Mouse (Mus musculus) heart, postnatal 4 days (tissue): ENCODE data around the gene Olfr523. TPM values are rescaled to one million over a fixed set of nuclear protein-coding genes. Genes with fewer than 3 reads are reported as not detected.

Source experiments
- total RNA-seq, 2 experiments: library from RNA; stranded (reverse); gene quantifications; 2 replicates each; pipeline ENCODE4 v1.2.3; 2021

Olfr523 gene
- total RNA-seq, 2 experiments from 2014 or later, result not detected

Other genes starting within 250 kb of the Olfr523 start
- not detected for gene Utf1, start 229.4 kb upstream of the Olfr523 start, total RNA-seq
- gene 6430531B16Rik, start 194.5 kb upstream of the Olfr523 start, total RNA-seq, result not detected
- under 1 TPM; 0.38 to 0.90 TPM for gene Adam8, start 180.7 kb upstream of the Olfr523 start, total RNA-seq
- 10 to 100 TPM; 14.6 to 17.9 TPM for gene Zfp511, start 136.8 kb upstream of the Olfr523 start, total RNA-seq
- 10 to 100 TPM; 45.3 to 45.8 TPM for gene Tubgcp2, start 136.5 kb upstream of the Olfr523 start, total RNA-seq
- gene Msx3, start 124.1 kb upstream of the Olfr523 start, total RNA-seq, result not detected
- gene Caly, start 90.7 kb upstream of the Olfr523 start, total RNA-seq, result under 1 TPM in 1 of 2 experiments, not detected in 1; 0.34 TPM
- not detected for gene Prap1, start 79.8 kb upstream of the Olfr523 start, total RNA-seq
- 100 to 1,000 TPM; 106 to 119 TPM for gene Fuom, start 70.8 kb upstream of the Olfr523 start, total RNA-seq
- gene Paox, start 57.4 kb upstream of the Olfr523 start, total RNA-seq, result 1 to 10 TPM; 4.5 TPM
- gene Echs1, start 56.7 kb upstream of the Olfr523 start, total RNA-seq, result 100 to 1,000 TPM; 190 to 210 TPM
- gene Mtg1, start 35.7 kb upstream of the Olfr523 start, total RNA-seq, result 10 to 100 TPM; 22.3 to 25.6 TPM
- gene Sprn, start 18.3 kb upstream of the Olfr523 start, total RNA-seq, result under 1 TPM; 0.17 to 0.27 TPM
- gene Olfr522, start 8.5 kb upstream of the Olfr523 start, total RNA-seq, result not detected
- not detected for gene Olfr524, start 32.7 kb downstream of the Olfr523 start, total RNA-seq
- under 1 TPM in 1 of 2 experiments, not detected in 1; 0.07 TPM for gene Cd163l1, start 45.0 kb downstream of the Olfr523 start, total RNA-seq
- gene 5830411N06Rik, start 74.1 kb downstream of the Olfr523 start, total RNA-seq, result not detected
- not detected for gene Olfr525, start 147.6 kb downstream of the Olfr523 start, total RNA-seq
- gene Olfr527, start 160.8 kb downstream of the Olfr523 start, total RNA-seq, result not detected
- gene Olfr60, start 188.5 kb downstream of the Olfr523 start, total RNA-seq, result not detected
- not detected for gene Olfr530, start 203.1 kb downstream of the Olfr523 start, total RNA-seq
- not detected for gene Olfr531, start 229.7 kb downstream of the Olfr523 start, total RNA-seq
- not detected for gene Olfr532, start 248.4 kb downstream of the Olfr523 start, total RNA-seq